In the genomic region with DNA sequence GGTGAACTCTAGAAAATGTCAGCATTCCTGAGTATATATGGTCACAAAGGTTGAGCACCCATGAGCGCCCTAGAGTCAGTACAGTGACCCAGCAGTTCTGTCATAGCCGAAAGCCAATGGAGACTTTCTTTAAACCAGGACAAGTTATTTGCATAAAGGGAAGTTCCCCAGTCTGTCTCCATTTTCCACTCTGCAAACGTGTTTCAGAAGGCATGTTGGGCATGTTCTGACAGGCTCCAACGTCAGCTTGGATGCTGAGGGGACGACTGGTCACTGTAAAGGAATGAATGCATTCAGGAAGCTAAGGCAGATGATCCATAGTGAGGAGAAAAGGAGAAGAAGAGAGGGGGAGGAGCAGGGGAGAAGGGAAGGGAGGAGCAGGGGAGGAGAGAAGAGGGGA, we compare ENCODE assay signal across 1 mouse cellular context.
A peak's percentile ranks its signal among the peaks of the same experiment; 100 is the strongest.
TF ChIP-seq lines count a peak whose summit lies in the region.

No protein-coding gene starts in this region.

TF ChIP-seq in CH12.LX, 34 proteins besides CTCF, POLR2A, EP300 and RAD21 (continued from another document):
- TF ChIP-seq MAZ (IDR thresholded peaks at IDR 0.05; ENCODE audit: low read depth, low read length) (peak; percentile 82), ZMIZ1 (IDR thresholded peaks at IDR 0.05; ENCODE audit: low read depth, low read length) (no peak), TCF12 (IDR thresholded peaks at IDR 0.05; ENCODE audit: low read depth, low read length) (peak; percentile 51), JUN (IDR thresholded peaks at IDR 0.05; ENCODE audit: insufficient read depth, low read depth, low read length) (no peak; the same call in 1 of the 2 replicates), JUND (conservative IDR thresholded peaks at IDR 0.05; ENCODE audit: low read depth, low read length) (peak; percentile 55; the same call in 1 of the 2 replicates), MEF2A (IDR thresholded peaks at IDR 0.05; ENCODE audit: borderline replicate concordance, low read depth, low read length) (peak; percentile 78), ZNF384 (IDR thresholded peaks at IDR 0.05; ENCODE audit: low read depth, low read length) (no peak), KAT2A (IDR thresholded peaks at IDR 0.05; ENCODE audit: insufficient replicate concordance, low read length) (0 out of 2 replicates have a peak, but pooled peaks have one; percentile 35), HCFC1 (IDR thresholded peaks at IDR 0.05; ENCODE audit: low read depth, low read length) (no peak), POLR2AphosphoS2 (IDR thresholded peaks at IDR 0.05; ENCODE audit: low read depth, low read length) (no peak), MYC (IDR thresholded peaks at IDR 0.05; ENCODE audit: low read depth, low read length) (peak; percentile 82), ETS1 (conservative IDR thresholded peaks at IDR 0.05; ENCODE audit: low read depth, low read length) (peak; percentile 82), MAFK (IDR thresholded peaks at IDR 0.05; ENCODE audit: insufficient replicate concordance, low read length) (peak; percentile 69), BHLHE40 (IDR thresholded peaks at IDR 0.05; ENCODE audit: low read depth, low read length) (peak; percentile 86), RCOR1 (conservative IDR thresholded peaks at IDR 0.05; ENCODE audit: low read depth, low read length) (peak; percentile 91), MXI1 (IDR thresholded peaks at IDR 0.05; ENCODE audit: low read depth, low read length) (peak; percentile 59; the same call in 1 of the 2 replicates)
